Mouse (Mus musculus) urinary bladder, postnatal 10 days (tissue): Measurements from ENCODE around the gene Ptprm.

Source experiments
- DNase-seq: peaks from one replicate; pipeline ENCODE4 v3.0.0; 2022; ENCODE audit warnings: low spot score

Gene Ptprm

GRCm38 (mm10) chr17:66665791-66666190 is 688.5 kb downstream of the Ptprm start:
- DNase-seq, result no peak

- DNase-seq, result no peak
Measured at GRCm38 (mm10) chr17:66665201-66665756, 689.0 kb downstream of the Ptprm start.

- DNase-seq, result no peak
Measured at GRCm38 (mm10) chr17:66664796-66665195, 689.5 kb downstream of the Ptprm start.

- no peak for DNase-seq
Measured at GRCm38 (mm10) chr17:66659242-66659641, 695.0 kb downstream of the Ptprm start.

GRCm38 (mm10) chr17:66637951-66638722 is 716.1 kb downstream of the Ptprm start:
- DNase-seq, result no peak

GRCm38 (mm10) chr17:66619996-66620656 is 734.1 kb downstream of the Ptprm start:
- DNase-seq, result no peak

- DNase-seq, result no peak
Measured at GRCm38 (mm10) chr17:66619255-66619826, 734.9 kb downstream of the Ptprm start.
